Mouse (Mus musculus): ENCODE measurements at regions not wholly inside any gene's neighbourhood (a gene's known extent, or its start where the extent isn't known, plus 50 kb on each side); places are given as distances from the start of the nearest gene placed in this dataset.
"Not testable (repeated sequence)": the region's sequence is repeated elsewhere in the genome, so short reads cannot be mapped to it uniquely, and the experiment has no call there.

- DNase-seq (ENCODE audit: low spot score in 2 of 2), result peak; percentile 75 to 78
Observed at GRCm38 (mm10) chr17:17293932-17294534, 80.1 kb upstream of the Riok2 start.

- DNase-seq (ENCODE audit: low spot score in 2 of 2), result not testable (repeated sequence)
Observed at GRCm38 (mm10) chr17:17295037-17295436, 79.1 kb upstream of the Riok2 start.

GRCm38 (mm10) chr17:17303496-17303895, 70.6 kb upstream of the Riok2 start:
- not testable (repeated sequence) for DNase-seq (ENCODE audit: low spot score in 2 of 2)
